Mouse (Mus musculus) G1E (cell line): ENCODE data around the gene Usp5. TPM values are rescaled to one million over a fixed set of nuclear protein-coding genes. Genes with fewer than 3 reads are reported as not detected.

Experiments used
- ATAC-seq: 2 replicates; pipeline ENCODE4 v1.8.0; 2016; ENCODE audit warnings: mild to moderate bottlenecking; ENCODE audit not compliant: insufficient number of reproducible peaks, poor library complexity, low FRiP score, severe bottlenecking; ENCODE audit errors: extremely low read depth
- DNase-seq: peaks from one replicate; pipeline ENCODE4 v3.0.0; 2012; ENCODE audit warnings: low spot score
- H3K27me3 ChIP-seq: 2 replicates; pipeline ENCODE4 v1.6.1; 2012; ENCODE audit warnings: mild to moderate bottlenecking, low read length, inconsistent platforms; ENCODE audit not compliant: insufficient read depth
- H3K36me3 ChIP-seq: replicated peaks from 2 replicates; pipeline ENCODE3; 2012; ENCODE audit warnings: mild to moderate bottlenecking, inconsistent platforms
- H3K4me1 ChIP-seq: 2 replicates; pipeline ENCODE4 v1.6.1; 2012; ENCODE audit warnings: low read depth, low read length, inconsistent platforms, mixed read lengths; ENCODE audit not compliant: insufficient read depth
- H3K4me3 ChIP-seq: 2 replicates; pipeline ENCODE4 v1.5.1; 2012; ENCODE audit warnings: low read depth, mild to moderate bottlenecking, inconsistent platforms, low read length, moderate library complexity, mixed read lengths
- H3K9me3 ChIP-seq: replicated peaks from 2 replicates; pipeline ENCODE4 v1.6.1; 2012; ENCODE audit warnings: inconsistent platforms
- CTCF ChIP-seq: IDR thresholded peaks from 2 replicates; pipeline ENCODE4 v1.5.1; 2012; ENCODE audit warnings: low read depth, low read length, inconsistent platforms, mixed read lengths
- GATA1 ChIP-seq: IDR thresholded peaks from 2 replicates; pipeline ENCODE4 v1.6.1; 2012; ENCODE audit warnings: borderline replicate concordance, low read length, inconsistent platforms, mixed read lengths
- GATA2 ChIP-seq: IDR thresholded peaks from 2 replicates; pipeline ENCODE4 v1.6.1; 2012; ENCODE audit warnings: low read depth, low read length, inconsistent platforms, borderline replicate concordance
- POLR2AphosphoS5 ChIP-seq: IDR thresholded peaks from 2 replicates; pipeline ENCODE4 v1.6.1; 2012; ENCODE audit warnings: low read depth, low read length, inconsistent platforms; ENCODE audit not compliant: insufficient replicate concordance
- TAL1 ChIP-seq: conservative IDR thresholded peaks from 2 replicates; pipeline ENCODE4 v1.6.1; 2012; ENCODE audit warnings: low read depth, low read length, inconsistent platforms, mixed read lengths
- polyA plus RNA-seq: library from polyadenylated mRNA; stranded (reverse); fragments of >175 nt; gene quantifications from 2 replicates; pipeline ENCODE4 v1.2.3, GENCODE M21; 2012
- total RNA-seq, 2 experiments: library from RNA; stranded (forward) in 1 of 2; stranded (reverse) in 1 of 2; fragments of 200-1000 nt in 1 of 2; fragments of >200 nt in 1 of 2; fragmentation: Nextera tagmentation in 1 of 2; gene quantifications; 2 replicates each; pipeline ENCODE4 v1.2.3; 2014 to 2017

Usp5 gene
- total and polyA plus RNA-seq, 3 experiments = 34.6 to 68.2 (median 67.0) TPM

GRCm38 (mm10) chr6:124790121-124790520 lies 39.2 kb downstream of the Usp5 start:
- H3K36me3 ChIP-seq = peaks cover 17% of the 10 kb centered on the region
- TF ChIP-seq GATA1 = no peak
- no peak for TF ChIP-seq TAL1
- TF ChIP-seq POLR2AphosphoS5 = no peak
- no peak for TF ChIP-seq GATA2
- TF ChIP-seq CTCF = no peak
- H3K9me3 ChIP-seq = no peaks in the 10 kb centered on the region
- H3K4me1 ChIP-seq = no peaks in the 10 kb centered on the region; the same call in 1 of the 2 replicates
- ATAC-seq (no peak), DNase-seq (no peak)
- H3K4me3 ChIP-seq = no peak overlapping the region
- no peaks in the 10 kb centered on the region for H3K27me3 ChIP-seq

DNA sequence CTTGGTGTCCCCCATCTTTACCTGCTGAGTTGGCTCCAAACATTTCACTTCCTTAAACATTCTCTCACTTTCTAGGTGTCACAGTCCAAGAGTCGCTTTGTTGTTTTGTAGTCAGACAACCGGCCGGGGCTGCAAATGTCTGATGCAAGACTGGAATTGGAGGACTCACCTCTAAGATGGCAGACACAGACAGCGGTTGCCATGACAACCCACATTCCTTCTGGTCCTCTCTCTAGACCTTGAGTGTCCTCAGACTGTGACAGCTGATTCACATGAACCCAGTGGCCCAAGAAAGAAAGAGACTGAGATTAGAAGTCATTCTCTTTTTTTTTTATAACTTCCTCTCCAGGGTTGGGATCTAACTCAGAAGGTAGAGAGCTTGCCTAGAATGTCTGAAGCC lies 39.8 kb downstream of the Usp5 start:
- Histone ChIP-seq H3K4me1 (no peaks in the 10 kb centered on the region), H3K36me3 (peaks cover 15% of the 10 kb centered on the region), H3K9me3 (no peaks in the 10 kb centered on the region), H3K4me3 (no peak overlapping the region), H3K27me3 (no peaks in the 10 kb centered on the region)
- ATAC-seq (no peak), DNase-seq (no peak)
- TF ChIP-seq CTCF (no peak), POLR2AphosphoS5 (no peak), TAL1 (no peak), GATA2 (no peak), GATA1 (no peak)

GRCm38 (mm10) chr6:124787722-124788121 lies 41.6 kb downstream of the Usp5 start:
- Histone ChIP-seq H3K9me3 (no peaks in the 10 kb centered on the region), H3K36me3 (peaks cover 8% of the 10 kb centered on the region), H3K4me1 (no peaks in the 10 kb centered on the region), H3K4me3 (no peak overlapping the region), H3K27me3 (peaks cover 2% of the 10 kb centered on the region; the same call in 1 of the 2 replicates)
- ATAC-seq (no peak), DNase-seq (no peak)
- TF ChIP-seq GATA2 (no peak), TAL1 (no peak), POLR2AphosphoS5 (no peak), CTCF (no peak), GATA1 (no peak)

DNA sequence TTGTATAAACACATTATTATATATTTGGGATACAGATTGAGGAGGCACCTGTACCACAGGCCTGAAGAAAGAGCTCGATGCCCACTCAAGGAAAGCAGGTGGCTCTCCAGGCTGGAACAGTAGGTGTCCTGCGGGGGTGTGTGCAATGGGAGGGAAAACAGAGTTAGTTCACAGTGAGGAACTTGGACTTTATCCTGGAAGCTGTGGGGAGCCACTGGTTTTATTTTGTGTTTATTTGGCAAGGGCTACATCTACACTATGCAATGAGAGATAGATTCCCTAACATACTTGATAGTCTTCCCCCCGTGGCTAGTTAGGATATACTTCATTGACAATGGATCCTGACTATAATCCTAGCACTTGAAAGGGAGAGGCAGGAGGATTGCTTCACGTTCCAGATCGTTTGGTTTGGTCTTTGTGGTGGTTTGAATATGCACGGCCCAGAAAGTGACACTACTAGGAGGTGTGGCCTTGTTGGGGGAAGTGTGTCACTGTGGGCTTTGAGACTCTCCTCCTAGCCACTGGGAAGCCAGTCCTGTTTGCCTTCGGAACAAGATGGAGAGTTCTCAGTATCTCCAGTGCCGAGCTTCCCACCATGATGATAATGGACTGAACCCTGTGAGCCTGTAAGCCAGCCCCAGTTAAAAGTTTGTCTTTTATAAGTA lies 42.4 kb downstream of the Usp5 start:
- DNase-seq = no peak
- Histone ChIP-seq H3K4me1 (peaks cover 5% of the 10 kb centered on the region; the same call in 1 of the 2 replicates), H3K27me3 (peaks cover 7% of the 10 kb centered on the region), H3K4me3 (no peak overlapping the region), H3K36me3 (peaks cover 5% of the 10 kb centered on the region), H3K9me3 (no peaks in the 10 kb centered on the region)
- TF ChIP-seq CTCF (no peak), GATA1 (no peak), TAL1 (no peak), GATA2 (no peak), POLR2AphosphoS5 (no peak)
- ATAC-seq = no peak

DNA sequence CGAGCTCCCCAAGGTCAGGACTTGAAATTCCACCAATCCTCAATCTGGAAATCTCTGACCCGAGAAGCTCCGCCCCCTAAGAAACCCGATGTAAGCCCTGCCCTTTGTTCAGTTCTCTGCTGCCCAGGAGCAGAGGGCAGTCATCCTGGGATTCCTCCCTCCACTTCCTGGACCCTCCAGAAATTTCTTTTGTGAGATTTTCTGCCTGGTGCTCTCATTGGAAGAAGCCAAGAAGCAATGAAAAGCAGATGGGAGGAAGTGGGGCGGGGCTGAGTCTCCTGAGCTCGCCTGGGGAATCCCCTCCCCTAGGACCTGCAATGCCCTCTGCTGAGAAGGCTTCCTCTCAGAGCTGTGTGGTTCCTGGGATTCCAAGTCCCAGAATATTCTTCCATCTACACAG lies 46.8 kb downstream of the Usp5 start:
- peaks cover 5% of the 10 kb centered on the region for H3K4me1 ChIP-seq
- TF ChIP-seq CTCF = no peak
- DNase-seq (no peak), ATAC-seq (no peak)
- peaks cover 45% of the 10 kb centered on the region for H3K27me3 ChIP-seq
- H3K4me3 ChIP-seq = no peak overlapping the region; the same call in 1 of the 2 replicates
- no peaks in the 10 kb centered on the region for H3K36me3 ChIP-seq
- H3K9me3 ChIP-seq = no peaks in the 10 kb centered on the region

DNA sequence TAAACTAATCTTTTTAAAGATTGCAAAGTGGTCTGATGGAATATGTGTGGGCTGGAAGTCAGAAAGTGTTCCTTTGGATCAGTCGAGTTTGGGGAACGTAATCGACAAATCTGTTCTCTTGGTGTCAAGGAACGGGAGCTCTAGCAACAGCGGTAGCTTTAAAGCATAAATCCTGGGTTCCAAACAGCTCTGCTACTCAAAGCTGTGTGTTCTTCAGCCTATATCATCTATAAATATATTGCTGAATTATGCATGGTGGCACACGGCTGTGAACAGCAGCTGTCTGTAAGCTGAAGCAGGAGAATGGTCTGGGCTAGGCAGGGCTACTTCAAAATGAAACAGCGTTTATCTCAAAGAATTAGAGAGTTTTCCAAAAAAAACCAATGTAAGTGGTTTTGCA lies 48.4 kb downstream of the Usp5 start:
- Histone ChIP-seq H3K36me3 (no peaks in the 10 kb centered on the region), H3K4me1 (peaks cover 5% of the 10 kb centered on the region), H3K9me3 (no peaks in the 10 kb centered on the region), H3K27me3 (peaks cover 58% of the 10 kb centered on the region), H3K4me3 (no peak overlapping the region)
- TF ChIP-seq POLR2AphosphoS5 (no peak), GATA2 (no peak), TAL1 (no peak), CTCF (no peak), GATA1 (no peak)
- no peak for DNase-seq
- no peak for ATAC-seq

DNA sequence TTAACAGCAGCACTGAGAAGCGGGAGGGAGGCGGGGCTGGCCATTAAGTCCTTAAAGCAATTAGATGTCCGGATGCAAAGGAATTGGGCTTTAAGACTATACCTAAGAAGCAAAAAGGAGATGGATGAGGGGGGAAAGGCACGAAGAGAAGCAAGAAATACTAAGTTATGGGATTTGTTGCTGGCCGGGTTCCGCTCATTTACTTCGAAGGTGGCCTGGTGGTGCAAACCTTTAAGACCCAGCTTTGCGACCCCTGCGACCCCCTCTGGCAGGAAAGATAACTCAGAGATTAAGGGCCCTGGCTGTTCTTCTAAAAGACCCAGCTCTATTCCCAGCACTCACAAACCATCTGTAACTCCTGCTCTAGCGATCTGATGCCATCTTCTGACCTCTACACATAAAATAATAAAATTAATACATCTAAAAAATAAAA lies 49.3 kb downstream of the Usp5 start:
- H3K4me3 ChIP-seq = no peak overlapping the region
- no peak for TF ChIP-seq POLR2AphosphoS5
- TF ChIP-seq GATA2 = no peak
- no peak for TF ChIP-seq CTCF
- TF ChIP-seq GATA1 = no peak
- TF ChIP-seq TAL1 = no peak
- H3K27me3 ChIP-seq = peaks cover 62% of the 10 kb centered on the region
- H3K9me3 ChIP-seq = no peaks in the 10 kb centered on the region
- ATAC-seq = no peak
- no peaks in the 10 kb centered on the region for H3K36me3 ChIP-seq
- H3K4me1 ChIP-seq = peaks cover 5% of the 10 kb centered on the region
- no peak for DNase-seq
